Mouse (Mus musculus) ES-Bruce4 (cell line): ENCODE results near the gene Fus.

ENCODE experiments used
- CTCF ChIP-seq: IDR thresholded peaks from one replicate; pipeline ENCODE4 v1.8.1; 2011; ENCODE audit warnings: low read depth, low read length
- POLR2A ChIP-seq: IDR thresholded peaks from one replicate; pipeline ENCODE4 v1.8.1; 2011; ENCODE audit warnings: low read length; ENCODE audit not compliant: insufficient read depth

DNA sequence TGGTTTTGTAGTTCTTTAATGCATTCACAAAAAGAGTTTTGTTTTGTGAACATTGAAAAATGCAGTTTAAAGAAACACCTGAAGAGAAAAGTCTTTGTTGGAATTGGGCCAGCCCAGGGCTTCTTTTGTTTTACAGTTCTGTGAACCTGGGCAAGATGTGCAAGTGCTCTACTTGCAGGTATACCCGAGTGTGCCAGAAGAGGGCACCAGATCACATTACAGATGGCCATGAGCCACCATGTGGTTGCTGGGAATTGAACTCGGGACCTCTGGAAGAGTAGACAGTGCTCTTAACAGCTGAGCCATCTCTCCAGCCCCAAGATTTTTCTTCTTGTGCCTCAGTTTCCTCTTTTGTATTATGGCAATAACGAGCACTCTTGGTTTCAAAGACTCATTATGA, 49.1 kb upstream of the Fus start:
- TF ChIP-seq CTCF = peak; percentile 67
- TF ChIP-seq POLR2A = no peak
